Mouse (Mus musculus) left cerebral cortex, postnatal 10 days (tissue): ENCODE data around the gene Cxxc4. TPM values are rescaled to one million over a fixed set of nuclear protein-coding genes. Genes with fewer than 3 reads are reported as not detected.
"Not testable (repeated sequence)": the region's sequence is repeated elsewhere in the genome, so short reads cannot be mapped to it uniquely, and the experiment has no call there.

Experiments used
- DNase-seq, 2 experiments: peaks; one replicate each; pipeline ENCODE4 v3.0.0; 2021 to 2022; ENCODE audit warnings: low spot score in 2 of 2, mixed read lengths in 1 of 2; ENCODE audit errors: extremely low spot score in 1 of 2
- intact Hi-C: fragments of 180-260 bp; cut with DNase I; formaldehyde crosslinking; loops from one replicate; pipeline ENCODE4 v1.15.1; 2025
- total RNA-seq, 2 experiments: library from RNA; stranded (reverse); gene quantifications; 2 replicates each; pipeline ENCODE4 v1.2.3; 2021

The Cxxc4 gene
- 10 to 100 TPM; 34.5 to 37.7 TPM for total RNA-seq

GRCm38 (mm10) chr3:134236414-134237112 lies at the start of gene Cxxc4:
Gene Cxxc4 (plus strand): TSS chr3:134236484.
- no peak for DNase-seq
- intact Hi-C loops = loop anchor here (5.0 to 10.0 kb wide), 2 partner anchors 272 to 359 kb away; no protein-coding TSS in a partner anchor

GRCm38 (mm10) chr3:134188979-134189946 lies 47.0 kb upstream of the Cxxc4 start:
- DNase-seq = no peak
- intact Hi-C loops = no loop called here

- DNase-seq = no peak
- intact Hi-C loops = no loop called here
These were observed 46.2 kb upstream of the Cxxc4 start for GRCm38 (mm10) chr3:134190046-134190445.

- intact Hi-C loops = loop anchor here (10.0 kb wide), 1 partner anchor 325 kb away; no protein-coding TSS in a partner anchor
These were observed 36.4 kb upstream of the Cxxc4 start for GRCm38 (mm10) chr3:134199892-134200291.

DNA sequence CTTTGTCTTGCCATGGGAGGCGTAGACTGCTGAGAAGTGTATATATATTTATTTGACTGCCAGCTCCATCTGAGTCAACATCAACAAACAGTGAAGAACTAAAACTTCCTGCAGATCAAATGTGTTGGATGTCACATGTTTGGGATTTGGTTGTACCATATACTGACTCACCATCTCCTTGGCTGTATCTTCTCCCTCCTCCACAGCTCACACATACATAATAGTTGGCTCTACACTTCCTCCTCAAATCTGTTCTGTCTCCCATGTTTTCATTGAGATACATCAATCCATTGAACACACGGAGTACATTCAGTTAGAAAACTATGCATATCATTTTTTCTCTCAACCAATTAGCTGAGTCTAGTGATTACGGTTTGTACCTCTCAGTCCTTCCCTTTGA lies 29.7 kb upstream of the Cxxc4 start:
- no peak for DNase-seq
- intact Hi-C loops = loop anchor here (10.0 kb wide), 1 partner anchor 332 kb away; no protein-coding TSS in a partner anchor

More at GRCm38 (mm10) chr3:134199892-134200291, 36.4 kb upstream of the Cxxc4 start:
- DNase-seq = no peak

DNA sequence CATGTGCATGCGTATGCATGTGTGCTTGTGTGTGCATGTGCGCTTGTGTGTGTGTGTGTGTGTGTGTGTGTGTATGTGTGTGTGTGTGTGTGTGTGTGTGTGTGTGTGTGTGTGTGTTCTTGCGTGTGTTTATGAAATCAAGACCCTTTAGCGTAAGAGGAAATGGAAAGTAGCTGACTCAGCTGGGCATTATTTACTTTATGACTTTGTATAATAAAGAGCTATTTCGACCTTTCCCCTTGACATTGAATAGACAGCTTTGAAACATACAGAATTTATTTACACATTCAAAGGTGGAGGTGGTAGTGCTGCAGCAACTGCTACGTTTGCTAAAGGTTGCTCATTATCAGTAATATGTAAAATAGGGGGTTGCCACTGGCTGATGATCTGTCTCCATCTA lies 25.3 kb upstream of the Cxxc4 start:
- intact Hi-C loops = no loop called here

DNA sequence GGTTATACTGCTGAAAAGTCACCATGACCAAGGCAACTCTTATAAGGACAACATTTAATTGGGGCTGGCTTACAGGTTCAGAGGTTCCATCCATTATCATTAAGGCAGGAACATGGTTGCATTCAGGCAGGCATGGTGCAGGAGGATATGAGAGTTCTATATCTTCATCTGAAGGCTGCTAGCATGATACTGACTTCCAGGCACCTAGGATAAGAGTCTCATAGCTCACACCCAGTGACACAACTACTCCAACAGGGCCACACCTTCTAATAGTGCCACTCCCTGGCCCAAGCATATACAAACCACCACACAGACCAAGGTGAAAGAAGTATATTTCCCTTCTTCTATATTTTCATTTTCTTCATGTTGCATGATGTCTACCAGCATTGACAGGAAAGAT lies 16.4 kb upstream of the Cxxc4 start:
- intact Hi-C loops, DNase-seq: not testable (repeated sequence)

More for the DNA sequence above, 25.3 kb upstream of the Cxxc4 start:
- DNase-seq = no peak

DNA sequence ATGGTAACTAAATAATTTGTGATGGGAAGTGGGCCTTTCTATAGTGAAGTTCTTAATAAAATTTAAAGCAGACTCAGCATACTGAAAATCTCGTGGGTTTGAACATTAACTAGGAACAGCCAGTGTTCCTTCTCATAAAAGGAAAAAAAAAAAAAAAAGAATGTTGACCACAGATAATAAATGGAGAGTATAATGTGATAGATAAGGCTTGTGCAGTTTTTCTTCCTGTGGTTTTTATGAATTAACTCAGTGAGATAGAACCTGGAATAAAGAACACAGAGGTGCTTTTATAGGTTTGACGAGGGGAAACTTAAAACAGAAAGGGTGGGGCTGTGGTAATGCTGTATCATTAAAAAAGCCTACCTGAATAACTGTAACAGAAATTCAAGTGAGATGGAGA lies 15.3 kb upstream of the Cxxc4 start:
- intact Hi-C loops = no loop called here
- no peak for DNase-seq

GRCm38 (mm10) chr3:134222593-134222992 lies 13.7 kb upstream of the Cxxc4 start:
- no peak for DNase-seq
- intact Hi-C loops = no loop called here

DNA sequence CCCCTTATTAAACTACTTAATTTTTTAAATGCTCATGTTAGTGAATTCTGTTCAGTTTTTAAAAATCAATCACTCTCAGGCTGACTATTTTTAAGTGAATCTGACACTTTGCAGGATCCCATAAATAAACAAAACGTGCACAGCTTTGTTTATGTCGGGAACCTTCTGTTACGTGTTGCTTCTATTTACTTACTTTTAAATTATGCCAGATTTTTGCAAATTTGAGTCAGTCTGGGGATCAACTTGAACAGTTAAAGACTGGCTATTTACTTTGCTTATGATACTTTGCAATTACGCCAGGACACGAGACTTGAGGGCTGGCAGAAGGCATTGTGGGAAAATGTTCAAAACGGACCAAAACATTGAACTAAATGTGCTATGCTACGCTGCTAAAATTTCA lies 12.3 kb upstream of the Cxxc4 start:
- no peak for DNase-seq
- intact Hi-C loops = no loop called here

DNA sequence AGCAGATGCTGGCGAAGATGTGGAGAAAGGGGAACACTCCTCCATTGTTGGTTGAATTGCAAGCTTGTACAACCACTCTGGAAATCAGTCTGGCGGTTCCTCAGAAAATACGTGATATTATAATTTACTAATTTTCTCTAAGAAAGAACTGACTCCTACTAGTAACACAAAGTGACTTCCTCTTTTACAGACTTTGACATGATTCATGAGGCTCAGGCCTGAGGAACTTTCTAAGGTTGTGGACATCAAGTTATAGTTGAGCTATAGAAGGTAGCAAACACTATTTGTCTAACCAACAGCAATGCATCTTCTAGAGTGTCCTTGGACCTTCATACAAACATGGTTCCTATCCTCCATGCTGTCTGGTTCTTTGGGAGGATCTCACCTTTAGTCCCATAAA lies 10.4 kb upstream of the Cxxc4 start:
- intact Hi-C loops = no loop called here
- no peak for DNase-seq

GRCm38 (mm10) chr3:134232753-134233152 lies 3.5 kb upstream of the Cxxc4 start:
- DNase-seq = no peak
- intact Hi-C loops = loop anchor here (10.0 kb wide), 1 partner anchor 268 kb away; no protein-coding TSS in a partner anchor

- intact Hi-C loops = loop anchor here (5.0 to 10.0 kb wide), 2 partner anchors 271 to 358 kb away; no protein-coding TSS in a partner anchor
- peak; percentile 56 to 87 for DNase-seq
These were observed 532 bp upstream of the Cxxc4 start for GRCm38 (mm10) chr3:134235491-134236413.

GRCm38 (mm10) chr3:134237113-134237805 lies 975 bp downstream of the Cxxc4 start:
- intact Hi-C loops = loop anchor here (5.0 to 10.0 kb wide), 2 partner anchors 272 to 360 kb away; no protein-coding TSS in a partner anchor
- DNase-seq = no peak

DNA sequence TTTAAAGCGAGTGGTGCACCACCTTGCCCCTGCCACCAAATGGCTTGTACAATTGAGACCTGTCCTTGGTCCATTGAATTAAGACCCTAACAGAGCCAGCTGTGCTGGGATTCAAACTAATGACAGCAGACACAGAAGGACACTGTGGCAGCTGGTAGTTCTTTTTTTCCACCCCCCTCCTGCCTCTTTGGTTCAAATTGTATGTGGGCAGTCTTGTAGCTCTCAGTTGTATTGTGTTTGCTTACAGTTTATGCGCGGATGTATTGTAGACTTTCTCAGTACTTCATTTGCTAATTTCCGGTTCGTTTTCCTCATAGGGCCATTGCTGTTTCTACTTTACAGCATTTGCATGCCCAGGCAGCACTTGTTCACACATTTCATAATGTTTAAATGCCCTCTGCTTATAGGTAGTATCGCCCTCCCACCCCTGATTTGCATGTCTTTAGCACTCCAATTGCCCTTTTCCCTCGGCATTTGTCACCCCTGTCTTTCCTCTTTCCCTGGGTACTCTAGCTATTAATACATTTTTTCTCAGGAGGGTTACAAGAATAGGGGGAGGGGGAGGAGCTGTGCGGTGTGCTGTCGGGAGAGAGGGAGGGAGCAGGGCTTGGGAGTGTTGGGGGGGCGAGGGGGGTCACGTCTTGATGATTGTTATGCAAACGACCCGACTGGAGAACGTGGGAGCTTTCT lies 2.5 kb downstream of the Cxxc4 start:
- intact Hi-C loops = loop anchor here (5.0 to 10.0 kb wide), 2 partner anchors 274 to 361 kb away; no protein-coding TSS in a partner anchor
- peak in 1 of 2 experiments; percentile 24 for DNase-seq

GRCm38 (mm10) chr3:134239321-134239970 lies 3.2 kb downstream of the Cxxc4 start:
- intact Hi-C loops = loop anchor here (5.0 to 10.0 kb wide), 2 partner anchors 275 to 362 kb away; no protein-coding TSS in a partner anchor
- DNase-seq = peak; percentile 51 to 82
